Mouse (Mus musculus) layer of hippocampus, postnatal 14 days (tissue): ENCODE measurements at regions not wholly inside any gene's neighbourhood (a gene's known extent, or its start where the extent isn't known, plus 50 kb on each side); places are given as distances from the start of the nearest gene placed in this dataset.
"Not testable (repeated sequence)": the region's sequence is repeated elsewhere in the genome, so short reads cannot be mapped to it uniquely, and the experiment has no call there.

Experiments
- DNase-seq, 2 experiments: peaks; one replicate each; pipeline ENCODE4 v3.0.0; 2021 to 2022; ENCODE audit warnings: low spot score in 2 of 2, mixed read lengths in 1 of 2

DNA sequence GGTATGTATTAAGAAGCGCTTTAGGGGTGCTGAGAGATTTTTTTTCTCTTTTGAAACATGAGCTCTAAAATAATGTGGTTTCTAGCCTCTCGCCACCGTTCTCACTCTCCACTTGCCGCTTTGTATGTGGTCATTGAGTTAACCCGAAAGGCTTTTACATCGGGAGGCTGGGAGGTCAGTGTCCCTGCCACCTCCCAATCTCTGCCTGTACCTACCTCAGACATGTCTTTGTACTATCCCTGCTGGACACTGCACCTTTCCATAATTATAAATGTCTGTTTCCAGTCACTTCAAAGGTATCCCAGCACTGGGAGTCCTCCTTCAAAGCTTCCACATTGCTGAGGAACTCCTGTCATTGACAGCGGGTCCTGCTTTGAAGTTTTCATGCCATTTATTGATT lies 347.6 kb upstream of the Tbc1d2b start:
- DNase-seq = no peak

DNA sequence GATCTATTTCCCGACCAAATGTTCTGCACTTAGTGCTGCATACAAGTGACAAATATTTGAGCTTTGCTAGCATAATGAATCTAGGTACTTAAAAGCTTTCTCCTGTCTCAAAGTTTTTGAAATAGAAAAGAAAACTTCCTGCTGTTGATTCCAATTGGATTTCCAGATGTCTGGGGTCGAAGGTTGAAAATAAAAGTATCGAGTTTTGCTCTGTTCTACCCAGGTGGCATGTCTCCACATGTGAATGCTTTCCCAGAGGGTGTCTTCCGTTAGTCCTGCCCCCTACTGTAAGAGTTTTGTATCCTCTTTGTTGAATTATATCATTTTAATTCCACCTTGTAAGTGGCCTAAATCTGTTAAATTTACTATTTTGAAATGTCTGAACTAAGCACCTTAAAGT lies 327.3 kb upstream of the Tbc1d2b start:
- DNase-seq = no peak

DNA sequence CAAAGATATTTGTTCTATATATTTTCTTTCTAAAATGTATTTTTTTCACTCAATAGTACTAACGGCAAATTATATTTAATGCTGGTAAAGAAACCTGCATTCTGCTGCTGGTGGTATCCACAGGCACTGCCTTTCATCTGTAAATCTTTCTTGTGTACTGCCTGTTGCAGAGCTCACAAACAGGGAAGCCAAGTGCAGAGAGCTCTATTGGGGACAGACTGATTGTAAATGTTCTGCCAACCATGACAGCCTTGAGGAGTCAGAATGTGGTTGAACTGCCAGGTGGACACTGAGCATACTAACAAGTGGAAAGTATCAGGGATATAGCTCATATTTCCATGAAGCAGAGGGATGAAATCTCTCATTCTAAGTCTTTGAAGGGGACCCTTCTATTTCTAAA lies 286.1 kb upstream of the Tbc1d2b start:
- DNase-seq = no peak

DNA sequence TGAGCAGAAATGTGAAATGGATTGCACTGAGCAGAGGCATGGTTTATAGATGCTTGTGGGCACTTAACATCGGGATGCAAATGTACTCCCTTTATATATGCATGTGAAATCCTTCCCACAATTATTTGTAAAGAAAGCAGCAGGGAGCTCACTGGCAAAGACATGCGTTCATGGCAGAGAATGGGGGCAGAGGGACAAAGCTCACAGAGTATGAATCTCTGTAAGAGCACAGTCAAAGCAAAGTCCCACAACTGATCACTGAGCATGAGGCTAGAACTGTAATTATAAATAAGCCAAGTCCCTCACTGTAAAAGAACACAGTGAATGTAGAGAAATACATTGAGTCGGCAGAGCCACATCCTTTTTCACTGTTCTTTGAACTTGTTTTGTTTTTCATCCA lies 285.6 kb upstream of the Tbc1d2b start:
- no peak for DNase-seq

DNA sequence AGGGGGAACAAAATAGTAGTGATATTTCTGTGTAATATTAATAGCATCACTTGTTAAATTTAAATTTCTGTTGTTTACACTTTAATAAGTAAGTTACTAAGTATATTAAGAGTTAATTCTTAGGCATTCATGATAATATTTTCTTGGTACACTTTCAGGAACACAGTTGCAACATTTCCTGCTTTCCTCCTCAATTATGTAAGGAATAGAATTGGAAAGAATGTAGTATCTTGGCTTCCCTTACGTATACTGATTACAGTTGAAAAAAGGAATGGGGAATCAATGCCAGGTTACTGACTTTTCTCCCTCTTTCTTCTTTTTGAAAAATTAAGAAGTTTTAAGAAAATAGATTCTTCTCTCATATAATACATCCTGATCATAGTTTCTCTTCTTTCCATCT lies 277.3 kb upstream of the Tbc1d2b start:
- no peak for DNase-seq

DNA sequence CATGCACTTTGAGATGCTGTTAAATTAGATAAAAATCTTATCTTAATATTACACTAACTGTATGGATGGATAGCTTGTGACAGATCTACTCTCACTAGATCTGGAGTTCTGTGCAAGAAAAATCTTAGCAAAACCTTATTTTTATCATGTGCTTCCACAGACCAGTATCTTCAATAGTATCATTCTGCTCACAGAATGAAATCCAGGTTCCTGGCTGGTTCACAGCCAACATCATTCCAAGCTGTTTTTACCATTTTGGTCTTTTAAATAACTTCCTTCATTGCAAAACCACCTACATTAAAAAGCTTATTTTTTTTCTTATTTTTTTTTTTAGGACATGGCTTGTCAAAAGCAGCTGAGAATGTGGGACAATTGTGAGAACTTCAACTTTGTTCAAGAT lies 276.1 kb upstream of the Tbc1d2b start:
- no peak for DNase-seq

DNA sequence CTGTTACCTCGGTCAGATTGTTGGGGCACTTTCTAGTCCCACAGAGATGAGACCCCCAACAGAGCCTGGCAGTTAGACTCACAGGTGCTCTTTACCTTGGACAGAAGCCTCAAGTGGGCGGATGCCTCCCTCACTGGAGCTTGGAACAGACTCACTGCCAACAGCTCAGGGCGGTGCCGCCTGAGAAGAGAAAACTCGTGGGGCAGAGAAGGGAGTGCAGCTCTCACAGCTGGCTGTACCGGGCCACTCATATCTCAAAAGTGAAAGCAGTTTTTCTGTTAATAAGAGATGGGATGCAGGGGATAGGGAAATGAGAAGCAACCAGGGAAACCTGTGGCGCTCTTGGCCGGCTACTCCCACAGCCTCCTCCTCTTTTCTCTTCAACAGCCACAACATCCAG lies 267.1 kb upstream of the Tbc1d2b start:
- not testable (repeated sequence) for DNase-seq

DNA sequence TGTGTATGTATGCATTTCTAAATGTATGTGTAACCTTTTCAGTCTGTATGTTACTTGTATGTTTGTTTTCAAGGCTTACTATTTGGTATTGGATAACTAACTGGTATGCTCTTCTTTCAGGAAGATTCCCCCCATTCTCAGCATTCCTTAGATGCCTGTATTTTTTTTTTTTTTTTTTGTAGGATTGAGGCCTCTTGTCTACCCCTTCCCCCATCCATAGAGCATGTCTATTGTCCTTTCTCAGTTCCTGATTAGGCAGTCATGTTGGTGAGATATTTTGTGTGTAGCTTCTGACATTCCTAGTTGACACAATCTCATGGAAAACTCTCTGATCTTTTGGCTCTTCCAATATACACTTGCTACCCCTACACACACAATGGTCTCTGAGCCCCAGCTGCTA lies 262.8 kb upstream of the Tbc1d2b start:
- DNase-seq = no peak

DNA sequence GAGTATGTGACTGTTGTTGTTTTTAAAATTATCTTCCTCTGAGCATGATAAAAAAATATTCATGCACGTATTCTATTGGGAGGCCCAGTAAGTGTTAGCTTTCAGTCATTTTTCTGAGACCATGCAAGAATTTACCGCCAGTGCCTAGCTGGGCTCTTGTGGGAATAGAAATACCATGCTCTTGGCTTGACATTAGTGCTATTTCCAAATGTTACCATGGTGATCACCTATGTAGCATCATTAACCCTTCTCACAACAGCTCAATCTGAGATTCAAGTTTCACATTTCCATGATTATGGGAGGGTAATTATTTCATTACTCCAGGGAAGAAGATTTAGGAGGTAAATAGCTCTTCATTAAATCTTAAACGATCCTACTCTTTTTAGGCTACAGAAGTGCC lies 250.6 kb upstream of the Tbc1d2b start:
- no peak for DNase-seq

DNA sequence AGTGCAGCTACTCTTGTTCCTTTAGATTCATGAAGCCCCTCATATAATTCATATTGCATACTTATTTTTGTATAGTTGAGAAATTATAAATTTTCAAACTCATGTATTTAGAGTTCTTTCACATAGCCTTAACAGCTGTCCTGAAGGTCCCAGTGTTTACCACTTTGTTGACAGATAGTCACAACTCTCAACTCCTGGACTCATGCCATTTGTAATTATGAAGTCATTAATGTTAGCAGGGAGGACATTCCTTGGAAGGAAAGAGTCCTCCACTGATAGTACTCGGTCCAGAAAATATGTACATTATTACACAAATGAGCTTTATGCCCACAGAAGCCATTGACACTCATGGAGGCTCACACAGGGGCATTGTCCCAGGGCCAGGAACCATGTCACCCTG lies 224.3 kb upstream of the Tbc1d2b start:
- DNase-seq = no peak

DNA sequence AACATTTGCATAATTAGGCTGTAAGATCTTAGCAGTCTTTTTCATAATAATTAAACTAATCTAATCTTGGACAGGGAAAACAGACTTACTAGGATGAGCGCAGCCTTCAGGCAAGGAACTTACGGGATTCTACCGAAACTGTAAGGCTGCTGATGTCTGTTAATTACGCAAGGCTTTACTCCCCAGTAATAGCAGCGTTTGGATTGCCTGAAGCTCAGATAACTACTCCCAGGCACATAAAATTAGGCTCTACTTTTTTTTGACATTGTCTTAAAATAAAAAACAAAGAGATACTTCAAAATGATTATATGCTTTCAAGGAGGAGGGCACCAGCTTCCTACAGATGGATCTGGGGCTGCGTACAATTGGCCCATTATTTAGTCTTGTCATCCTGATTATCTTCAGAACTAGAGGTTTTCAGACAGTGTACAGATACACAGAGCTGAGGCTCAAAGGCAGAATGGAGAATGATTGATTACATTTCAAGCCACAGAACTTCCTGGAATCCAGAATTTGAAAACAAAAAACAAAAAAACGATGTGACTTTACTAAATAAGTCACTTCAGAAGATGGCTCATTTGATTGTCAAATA lies 220.1 kb upstream of the Tbc1d2b start:
- DNase-seq = no peak

DNA sequence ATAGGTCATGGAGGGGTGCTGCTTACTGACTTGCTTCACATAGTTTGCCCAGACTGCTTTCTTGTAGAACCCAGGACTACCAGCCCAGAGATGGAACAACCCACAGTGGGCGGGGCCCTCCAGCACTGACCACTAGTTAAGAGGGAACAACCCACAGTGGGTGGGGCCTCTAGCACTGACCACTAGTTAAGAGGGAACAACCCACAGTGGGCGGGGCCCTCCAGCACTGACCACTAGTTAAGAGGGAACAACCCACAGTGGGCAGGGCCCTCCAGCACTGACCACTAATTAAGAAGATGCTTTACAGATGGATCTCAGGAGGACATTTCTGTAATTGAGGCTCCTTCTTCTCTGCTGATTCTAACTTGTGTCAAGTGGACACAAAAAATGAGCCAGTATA lies 180.0 kb upstream of the Tbc1d2b start:
- DNase-seq = no peak

DNA sequence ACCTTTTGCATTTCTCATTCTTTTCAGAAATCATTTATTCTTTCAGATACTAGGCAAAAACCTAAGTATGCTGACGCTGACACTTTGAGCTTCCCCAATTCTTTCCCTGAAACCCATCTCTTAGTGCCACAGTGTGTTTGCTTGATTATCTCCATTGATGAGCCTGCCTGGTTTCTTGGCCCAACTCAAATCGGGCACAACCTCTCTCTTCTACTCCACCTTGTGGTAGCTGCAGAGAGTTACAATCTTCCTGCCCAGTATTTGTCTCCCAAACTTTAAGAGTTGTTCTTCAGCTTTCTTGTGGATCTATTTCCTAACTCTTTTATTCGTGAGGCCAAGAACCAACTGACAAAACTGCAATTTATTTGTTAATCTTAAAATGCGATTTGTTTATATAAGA lies 176.4 kb upstream of the Tbc1d2b start:
- DNase-seq = peak; percentile 6 to 38

DNA sequence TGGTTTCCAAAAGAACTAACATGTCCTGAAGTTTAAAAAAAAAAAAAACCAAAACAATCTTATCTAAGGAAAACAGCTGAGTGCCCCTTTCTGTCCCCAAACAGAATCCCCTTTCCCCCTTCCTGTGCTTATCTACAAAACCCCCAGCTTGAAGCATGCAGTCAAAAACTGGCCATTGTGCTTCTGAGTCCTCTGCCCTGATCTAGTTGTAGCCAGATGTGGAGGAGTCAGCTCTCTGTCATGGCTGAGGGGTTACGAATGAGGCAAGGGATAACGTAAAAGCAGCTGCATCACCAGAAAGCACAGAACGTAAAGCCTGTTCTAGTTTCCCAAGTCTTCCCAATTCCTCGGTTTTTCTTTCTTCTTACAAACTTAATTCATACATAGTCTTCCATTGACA lies 164.3 kb upstream of the Tbc1d2b start:
- no peak for DNase-seq

DNA sequence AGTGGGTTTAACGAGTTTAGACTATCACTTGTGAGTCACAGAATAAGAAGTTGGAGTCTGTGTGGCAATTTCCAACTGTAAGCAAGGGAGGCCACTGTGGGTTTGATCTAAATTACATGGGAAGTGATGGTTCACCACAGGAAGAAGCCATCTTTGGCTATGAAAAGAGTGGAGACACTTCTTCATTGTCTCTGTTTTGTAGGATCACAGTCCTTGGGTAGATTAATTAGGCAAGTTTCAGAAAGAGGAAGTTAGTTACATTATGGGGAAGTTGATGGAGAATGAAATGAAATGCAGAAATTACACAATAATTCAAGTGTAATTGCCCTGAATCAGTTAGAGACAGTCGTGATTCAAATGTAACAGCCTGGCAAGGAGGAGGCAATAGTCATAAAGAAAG lies 160.3 kb upstream of the Tbc1d2b start:
- no peak for DNase-seq

DNA sequence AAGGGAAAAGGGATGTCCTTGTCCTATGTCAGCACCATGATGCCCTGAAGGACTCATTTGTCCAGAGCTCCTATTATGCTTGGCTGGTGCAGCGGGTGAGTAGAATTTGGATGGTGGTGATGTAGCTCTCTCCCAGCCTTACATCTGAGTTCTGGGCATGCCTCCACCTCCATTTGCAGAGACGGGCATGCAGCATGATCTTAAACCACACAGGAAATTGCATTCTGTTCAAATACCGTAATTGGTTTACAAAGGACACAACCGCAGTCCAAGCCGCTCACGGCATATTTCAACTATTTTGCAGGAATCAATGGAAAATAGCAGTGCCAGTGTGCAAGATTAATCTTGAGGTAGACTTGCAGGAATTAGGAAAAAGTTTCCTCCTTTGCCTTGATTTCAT lies 151.1 kb upstream of the Tbc1d2b start:
- peak in 1 of 2 experiments; percentile 7 for DNase-seq

DNA sequence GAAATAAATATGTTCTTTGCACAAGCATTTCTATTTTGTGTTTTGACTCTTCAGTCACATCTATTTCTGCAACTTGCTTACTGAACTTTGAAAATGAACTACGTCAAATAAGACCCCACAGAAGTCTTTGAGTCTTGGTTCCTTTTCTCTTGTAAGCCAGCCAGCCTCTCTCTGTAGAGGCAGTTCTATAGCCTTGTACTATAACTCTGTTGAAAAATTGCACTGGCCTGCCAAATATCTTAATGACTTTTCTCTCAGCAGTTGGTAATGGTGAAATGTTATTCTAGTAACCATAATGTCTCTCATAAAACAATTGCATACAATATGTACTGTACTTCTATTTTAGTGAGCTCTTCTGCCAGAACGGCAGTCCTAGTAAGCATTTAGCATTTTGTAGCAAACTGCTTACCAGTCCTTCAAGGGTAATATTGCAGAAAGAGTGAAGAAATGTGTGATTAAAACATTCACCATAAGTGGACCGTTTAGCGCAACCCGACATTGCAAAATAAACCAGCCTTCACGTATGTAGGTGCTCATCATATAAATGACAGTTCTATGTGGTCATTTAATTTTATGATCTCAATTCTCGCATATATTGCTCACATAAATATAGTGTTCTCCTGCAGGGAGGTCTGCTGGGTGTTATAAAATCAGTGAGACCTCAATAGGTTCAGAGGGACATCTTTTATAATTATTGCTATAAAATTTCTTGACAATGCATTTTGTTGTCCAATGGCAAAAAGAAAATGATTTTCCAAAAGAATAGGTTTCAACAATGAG lies 149.3 kb upstream of the Tbc1d2b start:
- no peak for DNase-seq

DNA sequence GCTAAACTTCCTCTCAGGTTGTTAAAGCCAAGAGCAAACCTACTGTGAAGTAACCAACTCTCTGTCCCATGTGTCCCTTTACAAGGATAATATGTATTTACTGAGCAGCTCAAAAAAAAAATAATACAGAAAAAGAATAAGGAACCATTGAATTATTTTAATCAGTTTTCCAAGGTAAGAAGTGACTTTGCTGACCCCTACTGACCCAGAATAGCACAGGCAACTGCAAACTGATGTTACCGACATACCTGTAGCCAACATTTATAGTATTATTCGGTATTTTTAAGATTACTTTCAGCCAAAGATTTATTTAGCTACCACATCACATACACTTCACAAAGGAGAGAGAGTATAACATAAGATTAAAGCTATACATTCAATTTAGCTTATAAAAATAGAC lies 138.2 kb upstream of the Tbc1d2b start:
- no peak for DNase-seq

DNA sequence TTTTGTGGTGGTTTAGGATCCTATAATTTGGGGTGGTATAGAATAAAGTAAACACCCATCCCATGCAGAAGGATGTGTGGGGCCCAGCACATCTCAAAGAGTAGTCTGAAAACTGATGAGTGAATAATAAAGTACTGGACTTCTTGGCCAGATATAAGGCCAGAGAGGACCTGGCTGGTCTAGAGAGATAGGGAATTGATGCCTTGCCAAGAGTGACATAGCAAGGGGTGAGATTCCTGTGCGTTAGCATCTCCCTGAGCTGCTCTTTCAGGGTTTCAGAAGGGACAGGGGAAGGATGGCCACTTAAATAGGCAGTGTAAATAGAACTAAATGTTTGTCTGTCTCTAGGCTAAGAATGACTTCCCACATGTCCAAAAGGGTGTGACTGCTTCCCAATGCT lies 137.0 kb upstream of the Tbc1d2b start:
- DNase-seq = no peak

DNA sequence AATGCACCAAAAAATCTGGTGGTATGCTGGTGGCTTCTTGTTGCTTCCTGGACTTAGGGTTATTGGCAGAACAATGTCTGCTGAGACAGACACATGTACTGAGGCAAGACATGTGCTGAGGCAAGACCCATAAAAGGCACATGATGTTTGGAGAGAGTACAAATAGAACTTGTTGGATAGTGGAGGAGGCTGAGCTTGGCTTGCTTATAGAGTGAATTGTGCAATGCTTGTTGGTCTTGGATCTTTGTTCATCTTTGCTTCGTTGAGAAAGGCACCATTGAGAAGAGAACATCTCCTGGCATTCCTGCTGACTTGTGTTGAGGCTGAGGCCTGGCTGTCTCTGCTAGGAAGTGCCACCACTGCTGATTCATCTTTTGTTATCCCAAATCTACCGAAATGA lies 117.8 kb upstream of the Tbc1d2b start:
- no peak for DNase-seq

DNA sequence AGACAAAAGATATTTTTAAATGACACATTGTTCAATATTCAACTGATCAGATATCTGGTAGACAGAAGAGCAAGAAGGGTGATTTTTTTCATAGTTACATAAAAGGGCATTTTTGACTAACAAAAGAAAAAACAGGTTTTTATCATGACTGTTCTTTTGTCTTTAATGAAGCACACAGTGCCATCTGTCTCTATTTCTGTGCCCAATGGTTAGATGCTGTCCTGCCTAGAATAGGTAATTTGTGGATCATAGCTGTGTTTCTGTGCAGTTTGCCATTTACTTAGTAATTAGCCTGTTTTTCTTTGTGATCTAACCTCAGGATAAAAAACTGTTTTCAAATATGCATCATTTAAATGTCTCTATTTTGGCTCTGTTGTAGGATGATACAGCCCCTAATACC lies 114.4 kb upstream of the Tbc1d2b start:
- DNase-seq = peak in 1 of 2 experiments; percentile 48

DNA sequence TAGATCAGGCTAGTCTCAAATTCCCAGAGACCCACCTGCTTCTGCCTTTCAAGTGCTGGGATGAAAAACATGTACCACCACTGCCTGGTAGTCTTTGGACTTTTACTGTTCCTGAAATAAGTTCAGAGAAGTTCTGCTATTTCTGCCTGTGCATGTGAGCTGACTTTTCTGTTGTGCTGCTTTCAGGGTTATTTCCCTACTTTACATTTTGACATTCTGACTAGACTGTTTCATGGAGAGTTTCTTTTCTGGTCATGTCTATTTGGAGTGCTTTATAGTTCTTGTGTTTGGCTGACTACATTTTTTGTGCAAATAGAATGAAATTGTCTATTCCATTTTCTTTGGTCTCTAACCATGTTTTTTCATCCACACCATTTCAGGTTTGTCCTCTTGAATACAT lies 109.5 kb upstream of the Tbc1d2b start:
- DNase-seq = no peak

DNA sequence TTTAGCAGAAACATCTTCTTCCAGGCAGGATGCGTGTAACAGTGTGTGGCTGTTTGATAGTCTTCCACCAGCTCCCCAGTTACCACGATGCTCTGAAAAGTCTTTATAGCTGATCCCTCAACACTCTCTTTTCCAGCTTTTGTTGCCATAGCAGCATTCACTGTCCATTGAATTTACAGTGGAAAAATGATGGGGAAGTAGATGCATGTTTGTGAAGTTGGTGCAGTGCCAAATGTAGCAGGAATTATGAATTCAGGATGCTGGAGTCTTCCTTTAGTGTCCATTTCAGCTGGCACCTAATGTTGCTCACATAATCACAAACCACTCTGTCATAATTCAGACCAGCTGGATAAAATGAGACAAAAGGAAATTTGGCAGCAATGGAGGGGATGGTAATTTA lies 99.0 kb upstream of the Tbc1d2b start:
- DNase-seq = peak; percentile 7 to 29
